Mouse (Mus musculus): ENCODE measurements at regions not wholly inside any gene's neighbourhood (a gene's known extent, or its start where the extent isn't known, plus 50 kb on each side); places are given as distances from the start of the nearest gene placed in this dataset.
"Not testable (repeated sequence)": the region's sequence is repeated elsewhere in the genome, so short reads cannot be mapped to it uniquely, and the experiment has no call there.

GRCm38 (mm10) chr4:21464456-21464855 is 221.3 kb downstream of the Prdm13 start:
- no peak for DNase-seq (ENCODE audit: low spot score)

GRCm38 (mm10) chr4:21441274-21441673 is 244.5 kb downstream of the Prdm13 start:
- DNase-seq (ENCODE audit: low spot score): no peak

GRCm38 (mm10) chr4:21436710-21437109 is 249.1 kb downstream of the Prdm13 start:
- DNase-seq (ENCODE audit: low spot score): no peak

GRCm38 (mm10) chr4:21407850-21408249 is 277.9 kb downstream of the Prdm13 start:
- no peak for DNase-seq (ENCODE audit: low spot score)

GRCm38 (mm10) chr4:21369314-21369713 is 316.4 kb downstream of the Prdm13 start:
- no peak for DNase-seq (ENCODE audit: low spot score)

GRCm38 (mm10) chr4:21368234-21369021 is 317.3 kb downstream of the Prdm13 start:
- DNase-seq (ENCODE audit: low spot score): no peak

GRCm38 (mm10) chr4:21321769-21322168 is 364.0 kb downstream of the Prdm13 start:
- DNase-seq (ENCODE audit: low spot score): no peak

- DNase-seq (ENCODE audit: low spot score): not testable (repeated sequence)
These were observed 376.5 kb downstream of the Prdm13 start for GRCm38 (mm10) chr4:21309239-21309638.

GRCm38 (mm10) chr4:21307476-21308011 is 378.2 kb downstream of the Prdm13 start:
- no peak for DNase-seq (ENCODE audit: low spot score)

GRCm38 (mm10) chr4:21300141-21300540 is 385.6 kb downstream of the Prdm13 start:
- DNase-seq (ENCODE audit: low spot score): no peak

GRCm38 (mm10) chr4:21267302-21267701 is 418.5 kb downstream of the Prdm13 start:
- no peak for DNase-seq (ENCODE audit: low spot score)

GRCm38 (mm10) chr4:21266886-21267285 is 418.9 kb downstream of the Prdm13 start:
- no peak for DNase-seq (ENCODE audit: low spot score)

GRCm38 (mm10) chr4:21250396-21250795 is 435.4 kb downstream of the Prdm13 start:
- DNase-seq (ENCODE audit: low spot score): no peak

GRCm38 (mm10) chr4:21222631-21223030 is 463.1 kb downstream of the Prdm13 start:
- peak; percentile 2 for DNase-seq (ENCODE audit: low spot score)

- DNase-seq (ENCODE audit: low spot score): no peak
These were observed 478.1 kb downstream of the Prdm13 start for GRCm38 (mm10) chr4:21207617-21208016.

- DNase-seq (ENCODE audit: low spot score): no peak
These were observed 490.1 kb downstream of the Prdm13 start for GRCm38 (mm10) chr4:21195620-21196019.

GRCm38 (mm10) chr4:21173789-21174188 is 512.0 kb downstream of the Prdm13 start:
- no peak for DNase-seq (ENCODE audit: low spot score)

GRCm38 (mm10) chr4:21173019-21173418 is 512.7 kb downstream of the Prdm13 start:
- no peak for DNase-seq (ENCODE audit: low spot score)

GRCm38 (mm10) chr4:21170734-21171133 is 515.0 kb downstream of the Prdm13 start:
- no peak for DNase-seq (ENCODE audit: low spot score)

- DNase-seq (ENCODE audit: low spot score): no peak
These were observed 523.6 kb downstream of the Prdm13 start for GRCm38 (mm10) chr4:21162124-21162523.

- no peak for DNase-seq (ENCODE audit: low spot score)
These were observed 559.9 kb downstream of the Prdm13 start for GRCm38 (mm10) chr4:21125892-21126291.

GRCm38 (mm10) chr4:21095741-21096140 is 590.0 kb downstream of the Prdm13 start:
- no peak for DNase-seq (ENCODE audit: low spot score)

- DNase-seq (ENCODE audit: low spot score): no peak
These were observed 615.5 kb downstream of the Prdm13 start for GRCm38 (mm10) chr4:21070198-21070785.

Measured in ovary, adult 18-20 months (tissue).